Mouse (Mus musculus) telencephalon, adult 2 months (tissue): ENCODE measurements at regions not wholly inside any gene's neighbourhood (a gene's known extent, or its start where the extent isn't known, plus 50 kb on each side); places are given as distances from the start of the nearest gene placed in this dataset.

Source experiments
- DNase-seq: peaks from one replicate; pipeline ENCODE4 v3.0.0-alpha.2; 2011; ENCODE audit warnings: low read depth, low spot score

- DNase-seq: no peak
Observed at GRCm38 (mm10) chr12:117430886-117431285, 85.4 kb upstream of the Rapgef5 start.

DNA sequence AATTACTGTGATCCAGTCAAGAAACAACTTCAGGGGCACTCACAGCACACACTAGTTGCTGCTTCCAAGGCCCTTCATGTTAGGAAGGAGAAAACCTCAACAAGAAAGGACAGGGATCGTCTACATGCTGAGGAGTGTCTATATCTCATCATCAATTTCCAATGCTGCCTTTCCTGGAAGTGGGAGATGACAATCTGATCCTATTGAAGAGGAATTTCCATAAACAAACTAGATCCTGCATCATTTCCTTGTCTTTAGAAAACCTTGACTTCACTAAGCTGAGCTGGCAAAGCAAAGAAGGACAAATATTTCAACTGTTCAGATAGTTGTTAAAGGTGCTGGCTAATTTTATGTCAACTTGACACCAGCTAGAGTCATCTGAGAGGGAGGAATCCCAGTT, 83.5 kb upstream of the Rapgef5 start:
- no peak for DNase-seq

DNA sequence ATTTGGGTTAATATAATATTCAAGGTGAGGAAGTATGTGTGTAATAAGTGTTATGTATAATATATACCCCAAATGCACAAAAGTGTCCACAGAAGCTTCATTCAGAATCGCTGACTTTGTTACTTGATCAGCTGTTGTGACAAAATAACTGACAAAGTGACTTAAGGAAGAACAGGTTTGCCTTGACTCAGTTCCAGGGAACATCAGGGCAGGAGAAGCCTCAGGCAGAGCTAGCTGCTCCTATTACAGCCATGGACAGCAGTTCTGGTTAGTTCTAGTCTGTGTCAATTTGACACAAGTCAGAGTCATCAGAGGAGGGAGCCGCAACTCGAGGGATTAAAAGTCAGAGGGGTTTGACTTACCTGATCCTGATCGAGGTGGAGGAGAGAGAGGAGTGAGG, 79.3 kb upstream of the Rapgef5 start:
- DNase-seq: no peak

DNA sequence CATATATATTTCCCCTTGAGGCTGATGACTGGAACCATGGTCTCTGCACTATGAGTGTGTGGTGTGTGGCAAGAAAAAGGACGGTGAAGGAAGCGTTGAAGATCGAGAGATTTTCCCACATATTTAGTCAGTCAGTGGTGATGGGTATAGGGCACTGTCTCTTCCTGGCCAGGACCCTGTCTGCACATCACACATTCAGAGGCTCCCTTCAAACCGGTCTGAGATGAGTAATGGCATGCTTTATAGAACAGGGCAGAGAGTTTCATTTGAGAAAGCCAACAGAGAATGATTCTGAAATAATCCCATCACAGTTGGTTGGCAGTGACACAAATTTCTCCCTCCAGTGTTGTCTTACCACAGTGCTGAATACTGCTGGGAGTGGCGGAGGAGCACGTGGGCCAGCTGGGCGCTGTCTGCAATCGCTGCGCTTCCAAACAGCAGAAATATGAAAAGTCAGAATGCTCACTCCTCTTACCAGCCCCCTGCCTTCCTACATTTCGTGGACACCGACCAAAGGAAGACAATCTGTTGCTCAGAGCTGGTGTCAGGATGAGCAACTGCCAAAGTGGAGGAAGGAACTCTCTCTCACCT, 77.2 kb upstream of the Rapgef5 start:
- DNase-seq: peak; percentile 65

DNA sequence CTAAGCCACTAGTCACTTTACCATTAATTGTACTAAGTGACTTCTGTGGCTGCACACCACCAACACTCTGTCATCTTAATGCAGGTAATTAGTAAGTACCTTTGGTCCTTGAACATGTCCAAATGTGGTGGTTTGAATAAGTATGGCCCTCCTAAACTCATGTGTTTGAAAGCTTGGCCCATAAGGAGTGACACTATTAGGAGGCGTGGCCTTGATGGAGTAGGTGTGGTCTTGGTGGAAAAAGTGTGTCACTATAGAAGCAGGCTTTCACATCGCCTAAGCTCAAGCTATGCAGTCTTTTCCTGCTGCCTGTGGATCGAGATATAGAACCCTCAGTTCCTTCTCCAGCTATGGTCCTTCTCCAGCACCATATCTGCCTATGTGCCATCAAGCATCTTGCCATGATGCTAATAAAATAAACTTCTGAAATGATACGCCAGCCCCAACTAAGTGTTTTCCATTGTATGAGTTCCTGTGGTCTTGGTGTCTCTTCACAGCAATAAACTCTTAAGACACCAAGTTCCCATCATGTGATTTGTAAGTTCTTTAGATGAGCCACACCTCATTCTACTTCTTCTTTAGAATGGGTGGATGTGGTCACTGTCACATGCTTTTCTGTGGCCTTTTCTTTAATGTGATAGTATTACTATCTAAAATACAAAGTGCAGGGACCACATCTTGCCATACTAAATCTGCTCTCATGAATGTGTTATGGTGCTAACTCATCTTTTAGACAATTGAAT, 71.9 kb upstream of the Rapgef5 start:
- DNase-seq: no peak

DNA sequence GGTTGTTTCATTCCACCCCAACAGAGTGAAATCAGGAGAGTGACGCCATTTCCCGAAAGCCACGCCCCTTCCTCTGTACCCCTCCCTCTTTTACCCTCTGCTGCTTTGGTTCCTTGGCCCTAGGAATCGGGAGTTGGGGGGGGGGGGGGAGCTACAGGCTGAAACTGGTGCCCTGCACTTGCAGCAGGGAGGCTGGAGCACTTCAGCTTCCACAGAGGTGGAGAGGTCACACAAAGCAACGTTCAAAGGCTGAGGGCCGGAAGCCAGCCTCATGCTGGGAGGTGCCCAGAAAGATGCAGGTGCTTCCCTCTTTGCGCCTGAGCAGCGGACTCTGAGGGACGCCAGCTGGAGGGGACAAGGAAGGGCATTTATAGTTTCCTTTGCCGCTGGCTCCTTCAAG, 69.1 kb upstream of the Rapgef5 start:
- DNase-seq: no peak

DNA sequence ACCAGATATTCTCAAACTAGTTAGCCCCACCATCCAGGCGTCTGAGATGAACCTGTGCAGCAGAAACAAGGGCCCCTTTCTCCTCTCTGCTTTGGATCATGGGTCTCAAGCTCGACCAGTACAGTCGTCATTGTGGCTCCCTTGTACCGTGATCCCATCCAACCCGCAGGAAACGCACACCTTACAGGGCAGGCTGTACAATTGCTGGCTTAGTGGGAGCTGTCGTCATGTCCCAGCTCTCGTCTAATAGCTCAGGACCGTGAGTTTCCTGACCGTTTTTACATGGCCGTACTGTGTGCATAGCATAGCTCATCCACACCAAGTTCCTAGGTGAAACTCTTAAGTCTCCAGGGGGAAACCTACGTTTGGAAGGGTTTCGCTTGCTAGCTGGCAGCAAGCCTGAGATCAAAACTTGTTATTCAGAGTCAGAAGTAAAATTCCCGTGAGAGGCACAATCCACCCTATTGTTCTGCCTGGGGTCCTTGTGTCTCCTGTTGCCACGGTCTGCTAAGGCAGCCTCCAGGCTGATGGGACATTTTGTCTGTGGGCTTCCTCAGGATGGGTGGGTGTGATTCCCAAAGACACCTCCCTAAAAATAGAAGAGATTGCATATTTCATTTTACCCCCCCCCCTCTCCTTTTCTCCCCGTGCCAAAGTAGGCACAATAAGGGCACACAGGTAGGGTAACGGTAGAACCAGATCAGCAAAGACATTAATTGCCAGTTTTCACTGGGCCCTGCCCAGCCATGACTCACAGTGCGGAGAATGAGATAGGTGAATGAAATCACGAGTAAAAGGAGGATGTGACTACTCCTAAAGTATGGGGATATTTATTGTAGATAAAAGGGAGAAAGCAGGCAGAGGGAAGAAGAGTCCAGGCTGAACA, 68.2 kb upstream of the Rapgef5 start:
- no peak for DNase-seq

GRCm38 (mm10) chr12:117449080-117449479, 67.2 kb upstream of the Rapgef5 start:
- no peak for DNase-seq

DNA sequence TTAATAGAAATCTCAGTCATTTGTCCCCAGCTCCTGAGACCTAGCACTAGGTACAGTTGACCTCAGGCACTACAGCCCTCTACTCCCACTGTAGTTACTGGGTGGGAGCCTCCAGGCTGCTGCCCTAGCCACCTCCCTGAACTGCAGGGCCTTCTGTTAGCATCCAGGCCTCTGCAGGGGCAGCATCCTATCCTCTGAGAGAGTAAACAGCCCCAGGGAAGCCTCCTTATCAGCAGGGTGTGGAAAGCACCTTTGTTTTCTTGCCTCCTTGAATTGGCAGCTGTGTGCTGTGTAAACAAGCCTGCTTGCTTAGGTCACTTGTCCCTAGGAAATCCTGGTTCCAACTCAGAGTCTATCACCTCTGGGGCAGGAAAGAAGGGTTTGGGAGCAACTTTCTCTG, 66.2 kb upstream of the Rapgef5 start:
- no peak for DNase-seq

DNA sequence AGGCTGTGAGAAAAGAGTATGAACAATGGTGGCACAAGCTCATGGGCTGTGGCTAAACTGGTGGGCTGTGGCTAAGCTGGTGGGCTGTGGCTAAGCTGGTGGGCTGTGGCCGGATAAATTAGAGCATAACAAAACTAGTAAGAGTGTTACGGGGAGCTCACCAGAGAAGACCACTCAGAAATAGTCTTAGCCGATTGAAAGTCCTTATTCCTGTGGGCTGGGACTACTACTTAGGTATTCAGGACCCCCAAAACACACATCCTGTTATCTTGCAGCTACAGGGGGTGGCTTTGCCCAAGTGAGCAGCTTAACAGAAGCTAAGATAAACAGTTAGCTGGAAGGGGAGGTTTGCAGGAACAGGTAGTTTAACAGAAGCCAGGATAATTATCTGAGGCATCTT, 65.4 kb upstream of the Rapgef5 start:
- no peak for DNase-seq

DNA sequence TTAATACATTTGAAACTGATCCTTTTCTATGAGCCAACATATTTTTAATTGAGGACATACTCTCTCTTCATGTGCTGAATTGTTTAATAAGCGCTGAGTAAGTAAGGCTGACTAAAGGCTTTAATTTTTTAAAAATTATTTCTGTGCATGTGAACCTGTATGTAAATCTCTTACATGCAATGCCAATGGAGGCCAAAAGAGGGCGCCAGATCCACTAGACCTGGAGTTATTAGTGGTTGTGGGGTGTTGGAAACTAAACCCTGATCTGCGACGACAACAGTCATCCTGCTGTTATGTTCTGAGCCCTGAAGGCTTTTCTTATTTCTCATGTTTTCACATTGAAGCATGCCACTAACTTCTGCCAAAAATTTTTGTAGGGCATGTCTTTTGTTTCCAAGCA, 64.8 kb upstream of the Rapgef5 start:
- no peak for DNase-seq

- DNase-seq: no peak
Observed at GRCm38 (mm10) chr12:117455800-117456199, 60.5 kb upstream of the Rapgef5 start.

GRCm38 (mm10) chr12:117458132-117459070, 57.9 kb upstream of the Rapgef5 start:
- no peak for DNase-seq

GRCm38 (mm10) chr12:117459541-117459940, 56.7 kb upstream of the Rapgef5 start:
- DNase-seq: no peak

DNA sequence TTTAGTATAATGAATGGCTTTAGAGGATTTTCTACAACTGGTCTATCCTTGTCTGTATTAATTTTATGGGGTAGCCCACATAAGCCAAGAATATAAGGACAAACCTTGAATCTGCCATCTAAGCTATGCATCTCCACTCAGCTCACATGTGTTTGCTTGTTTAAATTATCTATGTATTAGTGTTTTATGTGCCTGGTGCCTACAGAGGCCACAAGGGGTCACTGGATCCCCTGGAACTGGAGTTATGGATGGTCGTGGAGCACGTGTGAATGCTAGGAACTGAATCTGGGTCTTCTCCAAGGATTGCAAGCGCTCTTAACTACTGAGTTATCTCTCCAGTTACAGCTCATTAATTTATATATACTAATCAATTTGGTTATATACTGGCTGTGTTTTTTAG, 51.1 kb upstream of the Rapgef5 start:
- no peak for DNase-seq

GRCm38 (mm10) chr12:117465998-117466397, 50.3 kb upstream of the Rapgef5 start:
- no peak for DNase-seq
